Mouse (Mus musculus) layer of hippocampus, postnatal 10 days (tissue): ENCODE data around the gene 1810010H24Rik. TPM values are rescaled to one million over a fixed set of nuclear protein-coding genes. Genes with fewer than 3 reads are reported as not detected.
"Not testable (repeated sequence)": the region's sequence is repeated elsewhere in the genome, so short reads cannot be mapped to it uniquely, and the experiment has no call there.

Experiments
- DNase-seq, 2 experiments: peaks; one replicate each; pipeline ENCODE4 v3.0.0; 2021; ENCODE audit warnings: low spot score in 2 of 2
- total RNA-seq, 2 experiments: library from RNA; stranded (reverse); gene quantifications; 2 replicates each; pipeline ENCODE4 v1.2.3; 2021

1810010H24Rik gene
- total RNA-seq, 2 experiments from 2014 or later: 3.0 to 3.9 TPM

DNA sequence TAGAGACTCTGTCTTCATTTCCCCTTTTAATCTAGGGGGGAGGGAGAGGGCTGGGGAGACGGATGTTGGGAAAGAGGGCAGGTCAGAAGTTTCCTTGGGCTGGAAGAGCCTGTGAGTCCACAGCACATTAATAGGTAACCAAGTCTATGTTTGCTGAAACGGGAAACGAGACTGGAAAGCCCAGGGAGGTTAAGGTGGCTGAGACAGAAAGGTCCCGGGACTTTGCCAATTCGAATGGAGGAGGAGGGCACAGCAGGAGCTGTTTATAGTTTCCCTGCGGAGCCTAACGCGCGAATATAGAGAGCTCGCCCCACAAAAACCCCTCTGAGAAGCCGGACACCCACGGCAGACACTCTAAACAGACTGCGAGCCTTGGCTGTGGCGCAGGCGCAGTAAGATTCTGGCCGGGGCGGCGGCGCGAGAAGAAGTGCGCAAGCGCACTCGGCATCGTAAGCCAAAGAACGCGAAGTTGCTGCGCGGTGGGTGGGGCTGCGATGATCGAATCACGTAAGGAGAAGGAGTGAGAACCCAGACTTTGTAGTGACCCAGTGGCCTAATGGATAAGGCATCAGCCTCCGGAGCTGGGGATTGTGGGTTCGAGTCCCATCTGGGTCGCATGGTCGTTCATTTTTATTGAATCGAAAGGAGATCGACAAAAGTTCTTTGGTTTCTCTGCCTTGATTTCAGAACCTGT, 13.0 kb upstream of the 1810010H24Rik start:
- peak; percentile 99 to 100 for DNase-seq

DNA sequence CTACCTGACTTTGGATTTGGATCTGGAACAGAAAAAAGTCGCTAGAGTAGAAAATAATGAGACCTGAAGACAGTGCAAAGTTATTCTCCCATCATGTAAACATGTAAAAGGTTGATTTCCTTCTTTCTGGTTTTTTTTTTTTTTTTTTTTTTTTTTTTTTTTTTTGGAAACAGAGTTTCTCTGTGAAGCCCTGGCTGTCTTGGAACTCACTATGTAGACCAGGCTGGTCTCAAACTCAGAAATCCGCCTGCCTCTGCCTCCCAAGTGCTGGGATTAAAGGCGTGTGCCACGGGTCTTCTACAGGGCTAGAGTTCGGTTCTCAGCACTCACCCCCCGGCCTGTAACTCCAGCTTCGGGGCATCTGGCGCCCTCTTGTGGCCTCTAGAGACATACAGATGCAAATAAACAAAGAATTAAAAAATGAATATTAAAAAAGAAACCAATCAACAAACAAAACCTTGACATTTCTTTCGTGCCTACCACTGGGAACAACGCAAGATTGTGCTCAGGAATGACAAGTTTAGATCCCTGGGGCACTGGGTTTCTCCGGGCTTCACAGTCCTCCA, 11.4 kb upstream of the 1810010H24Rik start:
- no peak for DNase-seq

DNA sequence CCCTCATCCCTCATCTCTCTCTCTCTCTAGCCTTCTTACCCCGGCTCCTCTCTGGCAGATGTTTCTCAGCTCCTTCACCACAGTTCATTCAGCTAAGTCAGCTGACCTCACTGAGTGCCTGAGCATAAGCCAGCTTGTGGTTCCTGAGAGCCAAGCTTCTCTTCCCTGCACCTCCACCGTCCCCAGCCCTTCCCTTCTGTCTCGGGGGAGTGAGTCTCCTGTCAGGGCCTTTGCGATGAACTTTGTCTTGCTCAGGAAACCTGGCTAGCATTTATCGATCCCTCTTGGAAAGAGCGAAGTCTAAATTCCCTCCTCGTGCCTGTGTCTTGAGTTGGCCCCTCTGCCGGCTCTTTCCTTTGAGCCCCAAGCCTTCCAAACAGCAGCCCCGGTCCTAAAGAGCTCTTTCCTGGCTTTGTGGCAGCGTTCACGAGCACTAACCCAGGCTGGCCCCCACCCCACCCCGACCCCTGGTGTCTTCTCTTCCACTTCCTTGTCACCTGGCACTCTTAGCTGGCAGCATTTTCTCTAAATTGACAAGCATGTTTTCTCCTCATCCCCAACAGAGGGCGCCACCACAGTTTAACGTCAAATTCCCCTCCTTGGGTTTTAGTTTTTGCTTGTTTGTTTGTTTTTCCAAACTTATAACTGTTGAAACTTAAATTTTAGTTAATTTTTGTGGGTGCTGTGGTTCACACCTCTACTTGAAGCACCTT, 10.7 kb upstream of the 1810010H24Rik start:
- no peak for DNase-seq

DNA sequence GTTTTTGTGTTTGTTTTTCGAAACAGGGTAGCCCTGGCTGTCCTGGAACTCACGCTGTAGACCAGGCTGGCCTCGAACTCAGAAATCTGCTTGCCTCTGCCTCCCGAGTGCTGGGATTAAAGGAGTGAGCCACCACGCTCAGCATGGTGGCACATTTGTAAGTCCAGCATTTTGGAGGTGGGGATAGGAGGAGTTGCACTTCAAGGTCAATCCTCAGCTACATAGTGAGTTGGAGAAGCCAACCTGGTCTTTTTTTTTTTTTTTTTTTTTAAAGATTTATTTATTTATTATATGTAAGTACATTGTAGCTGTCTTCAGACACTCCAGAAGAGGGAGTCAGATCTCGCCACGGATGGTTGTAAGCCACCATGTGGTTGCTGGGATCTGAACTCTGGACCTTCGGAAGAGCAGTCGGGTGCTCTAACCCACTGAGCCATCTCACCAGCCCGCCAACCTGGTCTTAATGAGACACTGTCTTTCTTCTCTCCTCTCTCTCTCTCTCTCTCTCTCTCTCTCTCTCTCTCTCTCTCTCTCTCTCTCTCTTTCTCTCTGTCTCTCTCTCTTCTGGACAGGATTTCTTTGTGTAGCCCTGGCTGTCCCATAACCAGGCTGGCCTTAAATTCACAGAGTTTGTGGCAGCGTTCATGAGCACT, 9.8 kb upstream of the 1810010H24Rik start:
- not testable (repeated sequence) for DNase-seq

DNA sequence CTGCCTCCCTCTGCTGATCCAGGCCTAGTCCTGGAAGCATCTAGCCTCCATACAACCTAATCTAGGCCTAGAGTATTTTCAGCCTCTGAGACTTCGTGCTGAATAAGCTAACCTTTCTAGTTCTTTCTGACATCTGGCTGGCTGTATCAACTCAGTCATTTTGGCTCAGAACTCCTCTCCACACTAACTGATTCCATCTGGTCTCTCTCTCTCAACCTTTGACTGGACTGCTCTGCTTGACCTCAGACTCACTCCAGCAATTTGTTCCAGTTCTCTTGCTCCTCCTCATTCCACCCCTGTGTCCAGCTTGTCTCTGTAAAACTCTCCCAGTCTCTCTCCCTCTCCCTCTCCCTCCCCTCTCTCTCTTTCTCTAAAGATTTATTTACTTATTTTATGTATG, 8.6 kb upstream of the 1810010H24Rik start:
- DNase-seq: no peak

DNA sequence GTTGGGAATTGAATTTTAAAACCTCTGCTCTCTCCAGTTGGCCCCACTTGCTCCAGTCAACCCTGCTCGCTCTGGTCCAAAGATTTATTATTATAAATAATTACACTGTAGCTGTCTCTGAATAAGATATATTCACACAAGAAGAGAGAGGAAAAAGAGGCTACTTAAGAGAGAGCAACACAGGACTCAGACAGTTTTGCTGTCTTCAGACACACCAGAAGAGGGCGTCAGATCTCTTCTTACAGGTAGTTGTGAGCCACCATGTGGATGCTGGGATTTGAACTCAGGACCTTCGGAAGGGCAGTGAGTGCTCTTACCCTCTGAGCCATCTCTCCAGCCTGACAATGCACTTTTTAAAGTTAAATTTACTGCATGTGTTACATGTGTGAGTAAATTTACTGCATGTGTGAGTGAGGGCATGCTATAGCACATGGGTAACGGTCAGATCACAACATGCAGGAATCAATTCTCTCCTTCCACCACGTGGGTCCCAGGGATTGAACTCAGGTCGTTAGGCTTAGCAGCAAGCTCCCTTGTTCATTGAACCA, 8.1 kb upstream of the 1810010H24Rik start:
- DNase-seq: no peak

DNA sequence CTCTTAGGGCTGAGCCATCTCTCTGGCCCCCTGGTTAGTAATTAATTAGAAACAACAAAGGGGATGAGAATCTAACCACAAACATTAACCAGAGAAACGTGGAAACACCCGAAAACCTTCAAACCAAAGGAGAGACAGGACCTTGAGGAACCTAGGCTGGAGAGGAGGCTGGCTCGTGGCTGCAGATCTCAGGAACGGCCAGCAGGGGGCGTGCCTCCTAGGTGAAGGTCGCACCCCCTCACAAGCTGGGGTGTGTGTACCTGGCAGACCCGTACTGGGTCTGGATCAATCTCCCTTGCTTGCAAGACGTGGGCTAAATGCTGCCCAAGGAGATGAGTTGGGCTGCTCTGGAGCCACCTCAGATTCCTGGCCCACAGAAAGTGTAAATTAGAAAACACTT, 6.9 kb upstream of the 1810010H24Rik start:
- no peak for DNase-seq

DNA sequence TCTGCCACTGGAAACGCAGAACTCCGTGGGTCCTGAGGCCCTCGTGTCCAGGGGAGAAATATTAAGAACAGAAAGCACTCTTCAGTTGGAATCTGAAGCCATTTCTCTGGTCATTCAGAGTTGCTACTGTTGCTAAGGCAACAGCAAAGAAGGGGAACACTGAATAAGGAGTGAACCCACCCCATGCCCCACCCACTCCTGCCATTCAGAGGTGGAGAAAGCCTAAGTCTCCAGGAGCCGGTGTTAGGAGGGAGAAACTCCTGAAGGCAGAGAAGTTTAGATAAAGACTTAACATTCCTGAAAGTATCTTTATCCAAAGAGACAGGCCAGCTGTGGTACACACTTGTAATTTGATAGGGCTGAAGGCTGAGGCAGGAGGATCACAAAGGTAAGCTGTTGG, 6.2 kb upstream of the 1810010H24Rik start:
- no peak for DNase-seq

DNA sequence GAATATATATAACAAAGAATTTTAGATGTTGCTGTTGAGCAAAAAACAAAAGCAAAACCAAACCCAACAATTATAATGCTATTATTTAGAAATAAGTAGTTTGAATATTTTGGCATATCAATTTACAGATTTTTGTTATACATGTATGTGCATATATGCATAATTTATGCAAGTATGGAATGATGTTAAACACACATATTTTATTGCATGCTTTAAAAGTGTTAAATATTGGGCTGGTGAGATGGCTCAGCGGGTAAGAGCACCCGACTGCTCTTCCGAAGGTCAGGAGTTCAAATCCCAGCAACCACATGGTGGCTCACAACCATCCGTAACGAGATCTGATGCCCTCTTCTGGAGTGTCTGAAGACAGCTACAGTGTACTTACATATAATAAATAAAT, 5.8 kb upstream of the 1810010H24Rik start:
- not testable (repeated sequence) for DNase-seq

DNA sequence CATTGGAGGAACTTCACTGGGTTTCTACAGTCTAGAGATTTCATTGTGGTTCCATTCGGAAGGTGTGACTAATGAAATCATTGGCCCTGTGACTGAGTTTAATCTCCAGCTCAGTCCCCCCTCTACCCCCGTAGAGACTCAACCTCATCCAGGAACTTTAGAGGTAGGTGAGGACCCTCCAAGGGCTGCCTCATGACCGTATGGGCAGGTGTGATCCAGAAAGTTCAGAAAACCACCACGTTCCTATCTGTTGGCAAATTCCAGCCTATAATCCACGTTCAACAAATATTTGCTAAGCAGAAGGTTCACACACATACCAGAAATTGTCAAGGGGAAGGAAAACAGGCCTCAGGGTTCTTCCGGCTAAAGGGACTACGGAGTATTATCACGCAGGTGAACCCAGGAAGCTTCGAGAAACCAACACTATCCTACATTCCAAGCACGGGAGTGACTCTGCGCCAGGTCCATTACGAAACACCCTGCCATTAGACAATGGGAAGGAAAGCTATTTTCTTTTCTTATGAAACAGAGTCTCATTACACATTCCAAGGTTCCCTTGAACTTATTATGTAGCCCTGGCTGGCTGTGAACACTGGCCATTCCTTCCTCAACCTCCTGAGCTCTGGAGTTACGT, 3.3 kb upstream of the 1810010H24Rik start:
- no peak for DNase-seq

DNA sequence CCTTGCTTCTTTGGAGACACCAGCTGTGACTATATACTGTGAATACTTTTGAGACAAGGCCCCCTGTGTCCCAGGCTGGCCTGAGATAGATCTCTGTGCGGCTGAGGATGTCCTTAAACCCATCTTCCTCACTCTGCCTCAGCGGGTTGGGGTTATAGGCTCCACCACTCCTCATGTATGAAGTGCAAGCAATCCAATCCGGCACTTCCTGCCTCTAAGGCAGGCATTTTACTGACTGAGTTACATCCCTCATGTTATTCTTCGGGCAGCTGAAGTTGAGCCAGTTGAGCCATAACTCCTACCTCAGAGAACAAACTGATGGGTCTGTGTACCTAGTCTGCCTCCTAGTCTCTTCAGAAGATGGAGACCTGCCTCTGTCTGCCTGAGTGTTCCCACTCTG, 1.1 kb upstream of the 1810010H24Rik start:
- no peak for DNase-seq

DNA sequence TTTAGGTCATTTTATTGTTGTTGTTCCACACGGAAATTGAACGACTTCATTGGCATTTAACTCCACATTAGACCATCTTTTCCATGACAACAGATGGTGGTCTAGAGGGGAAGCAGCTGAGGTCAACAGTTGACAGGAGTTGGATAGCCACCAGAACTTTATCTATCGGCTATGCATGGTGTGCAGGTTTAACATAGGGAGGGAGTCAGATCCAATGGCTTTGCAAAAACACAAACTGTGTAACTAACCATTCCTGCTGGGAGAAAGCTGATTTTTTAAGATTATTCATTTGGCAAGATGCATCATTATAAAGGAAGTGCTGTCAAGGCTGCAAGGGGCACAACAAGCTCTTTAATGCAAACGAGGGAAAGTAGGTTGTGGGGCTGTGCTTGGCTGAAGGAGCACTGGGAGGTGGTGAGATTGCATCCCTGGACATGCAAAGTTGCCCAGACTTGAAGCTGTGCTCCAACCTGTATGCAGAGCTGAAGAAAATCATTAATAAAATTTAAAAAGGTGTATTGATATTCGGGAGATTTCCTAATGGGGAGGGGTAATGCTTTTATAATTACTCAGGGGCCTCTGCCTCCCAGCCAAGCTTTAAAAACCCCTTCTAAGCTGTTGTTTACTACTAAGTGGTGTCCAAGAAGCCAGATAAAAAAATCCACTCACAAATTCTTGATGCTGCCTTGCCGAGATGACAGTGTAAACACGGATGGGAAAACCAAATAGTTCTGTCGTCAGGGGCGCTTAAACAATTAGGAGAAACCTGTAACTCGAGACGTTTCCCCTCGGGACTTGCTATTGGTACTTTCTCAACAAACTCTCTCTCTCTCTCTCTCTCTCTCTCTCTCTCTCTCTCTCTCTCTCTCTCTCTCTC, 1.3 kb downstream of the 1810010H24Rik start:
- DNase-seq: no peak

DNA sequence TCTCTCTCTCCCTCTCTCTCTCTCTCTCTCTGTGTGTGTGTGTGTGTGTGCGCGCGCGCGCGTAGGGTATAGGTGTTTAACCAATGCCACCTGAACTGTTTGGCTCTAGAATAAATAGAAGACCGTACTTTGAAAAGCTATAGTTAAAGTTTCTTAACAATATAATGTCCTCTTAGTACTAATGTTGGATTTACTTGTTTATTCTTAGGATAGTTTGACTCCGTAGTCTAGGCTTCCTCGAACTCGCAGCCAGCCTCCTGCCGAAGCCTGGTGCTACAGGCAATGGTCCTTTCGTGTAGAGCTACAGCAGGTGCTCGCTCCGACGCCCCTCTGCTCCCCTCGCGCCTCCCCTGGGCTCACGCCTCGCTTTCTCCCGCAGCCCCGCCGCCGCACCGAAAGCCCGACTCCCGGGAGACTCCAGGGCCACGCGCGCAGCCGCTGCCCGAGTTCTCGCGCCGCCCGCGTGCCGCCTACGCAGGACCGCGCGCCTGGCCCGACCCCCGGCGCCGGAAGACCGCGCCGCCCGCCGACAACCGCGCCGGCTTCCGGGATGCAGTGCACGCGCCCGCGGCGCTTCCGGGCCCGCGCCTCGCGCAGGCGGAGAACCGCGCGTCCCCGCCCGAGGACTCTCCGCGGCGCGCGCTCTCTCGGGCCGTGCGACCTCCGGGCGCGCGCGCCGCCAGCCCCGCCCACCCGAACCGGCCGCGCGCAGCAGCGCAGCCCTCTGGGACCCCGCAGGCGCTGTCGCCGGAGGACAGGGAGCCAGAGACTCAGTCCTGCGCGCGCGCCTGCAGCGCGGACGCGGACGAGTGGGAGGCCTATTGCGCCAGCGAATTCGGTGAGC, 2.2 kb downstream of the 1810010H24Rik start:
- DNase-seq: peak; percentile 86 to 92

DNA sequence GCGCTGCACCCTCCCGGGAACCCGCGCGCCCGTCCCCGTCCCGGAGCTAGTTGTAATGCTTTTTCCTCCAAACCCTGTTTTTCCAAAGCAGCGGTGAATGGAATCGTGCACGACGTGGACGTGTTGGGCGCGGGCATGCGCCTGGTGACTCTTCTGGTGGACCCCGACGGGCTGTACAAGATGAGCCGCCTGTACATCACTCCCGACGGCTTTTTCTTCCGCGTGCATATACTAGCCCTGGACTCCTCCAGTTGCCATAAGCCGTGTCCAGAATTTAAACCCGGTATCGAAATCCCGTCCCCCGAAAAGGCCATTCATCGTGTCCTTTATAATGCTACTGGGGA, 2.8 kb downstream of the 1810010H24Rik start:
- DNase-seq: no peak

DNA sequence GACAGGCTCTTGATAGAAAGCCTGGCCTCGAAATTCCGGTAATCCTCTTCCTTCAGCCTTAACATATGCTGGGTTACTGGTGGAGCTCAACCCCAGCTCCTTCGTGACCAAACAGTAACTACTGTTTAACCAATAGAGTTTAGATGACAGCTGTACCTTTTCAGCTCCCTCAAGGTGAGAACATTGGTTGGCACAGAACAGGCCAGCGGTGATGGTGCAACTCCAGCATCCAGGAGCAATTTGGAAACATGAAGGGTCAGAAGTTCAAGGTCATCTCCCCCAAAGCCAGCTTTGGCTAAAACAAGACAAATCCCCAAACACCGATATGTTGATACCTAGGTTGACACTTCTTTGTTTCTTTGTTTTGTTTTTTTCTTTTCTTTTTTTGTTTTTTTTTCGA, 3.3 kb downstream of the 1810010H24Rik start:
- DNase-seq: no peak

DNA sequence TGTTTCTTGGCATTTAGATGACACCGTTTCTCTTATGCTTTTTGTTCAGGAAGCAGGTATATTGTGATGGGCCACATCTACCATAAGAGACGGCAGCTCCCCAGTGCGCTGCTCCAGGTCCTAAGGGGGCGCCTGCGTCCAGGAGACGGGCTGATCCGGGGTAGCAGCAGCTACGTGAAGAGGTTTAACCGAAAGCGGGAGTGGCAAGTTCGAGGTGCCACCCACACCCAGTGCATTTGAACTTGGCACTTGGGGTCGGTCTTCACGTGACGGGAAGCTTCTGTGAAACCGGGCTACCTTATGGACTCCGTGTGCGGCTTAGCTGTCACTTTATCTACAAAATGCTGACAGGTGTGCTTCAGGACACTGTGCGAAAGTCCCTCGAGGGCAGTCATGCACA, 4.1 kb downstream of the 1810010H24Rik start:
- DNase-seq: no peak

DNA sequence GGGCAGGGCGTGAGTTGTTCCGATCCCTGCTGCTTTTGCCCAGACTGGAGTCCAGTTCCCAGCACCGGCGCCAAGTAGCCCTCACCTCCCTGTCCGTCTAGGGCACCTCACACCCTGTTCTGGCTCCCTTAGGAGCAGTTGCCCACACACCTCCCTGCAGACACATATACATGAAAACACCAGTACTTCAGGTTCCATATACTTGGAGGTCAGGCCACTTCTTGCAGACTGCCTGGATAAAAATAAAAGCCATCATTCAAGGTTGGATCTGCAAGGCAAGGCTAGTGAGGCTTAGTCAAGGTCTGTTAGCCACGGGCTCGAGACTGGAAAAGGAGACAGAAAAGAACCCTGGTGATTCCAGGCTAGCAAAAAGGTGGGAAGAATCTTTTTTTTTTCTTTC, 6.2 kb downstream of the 1810010H24Rik start:
- no peak for DNase-seq

DNA sequence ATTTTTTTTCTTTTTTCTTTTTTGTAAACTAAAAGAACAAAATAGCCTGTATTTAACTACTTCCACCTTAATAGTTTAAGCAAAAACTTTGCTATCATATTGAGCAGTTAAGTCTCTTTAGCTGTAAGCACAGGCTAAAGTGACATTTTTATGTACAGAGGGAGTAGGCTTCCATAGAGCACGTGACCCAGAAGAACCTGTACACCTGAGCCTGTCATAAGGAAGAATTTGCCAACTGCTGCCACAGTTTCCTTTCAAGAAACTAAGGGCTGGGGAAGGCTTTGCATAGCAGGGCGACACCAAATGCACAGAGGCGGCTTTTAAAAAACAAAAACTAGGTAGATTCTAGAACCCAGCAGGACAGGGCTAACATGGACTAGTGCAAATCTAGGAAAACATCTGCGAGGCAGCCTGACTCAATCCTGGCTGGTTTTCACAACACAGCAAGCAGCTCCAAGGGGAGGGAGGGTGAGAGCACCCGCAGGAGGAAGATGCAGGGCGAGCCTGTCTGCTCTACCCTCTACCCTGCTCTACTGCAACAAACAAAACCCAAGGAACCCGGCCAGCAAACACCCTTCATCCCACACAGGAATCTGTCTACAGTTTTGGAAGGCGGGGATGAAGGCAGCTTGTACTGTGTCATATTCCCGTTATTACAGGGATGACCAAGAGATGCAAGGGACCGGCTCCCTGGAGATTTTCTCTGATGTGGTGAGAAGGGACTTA, 8.8 kb downstream of the 1810010H24Rik start:
- DNase-seq: no peak

DNA sequence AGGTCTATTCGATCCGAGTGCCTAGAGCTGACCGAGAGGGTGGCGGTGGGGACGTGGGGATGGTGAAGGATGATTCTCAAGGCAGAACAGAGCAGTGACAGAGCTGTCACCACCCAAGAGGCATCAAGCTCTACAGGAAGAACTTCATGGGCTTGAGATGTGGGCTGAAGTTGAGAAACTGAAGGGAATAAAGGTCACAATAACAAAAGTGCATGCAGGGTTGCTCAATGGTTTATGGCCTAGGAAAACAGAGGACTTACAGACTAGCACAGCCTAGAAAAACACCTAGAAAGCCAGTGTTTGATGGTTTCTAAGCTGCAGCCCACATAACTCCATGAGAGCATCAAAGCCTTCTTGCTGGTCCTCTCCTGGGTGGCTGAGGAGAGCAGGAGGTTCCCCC, 13.9 kb downstream of the 1810010H24Rik start:
- no peak for DNase-seq
